Mouse (Mus musculus): ENCODE measurements around the gene Bet1l.

Bet1l gene

DNA sequence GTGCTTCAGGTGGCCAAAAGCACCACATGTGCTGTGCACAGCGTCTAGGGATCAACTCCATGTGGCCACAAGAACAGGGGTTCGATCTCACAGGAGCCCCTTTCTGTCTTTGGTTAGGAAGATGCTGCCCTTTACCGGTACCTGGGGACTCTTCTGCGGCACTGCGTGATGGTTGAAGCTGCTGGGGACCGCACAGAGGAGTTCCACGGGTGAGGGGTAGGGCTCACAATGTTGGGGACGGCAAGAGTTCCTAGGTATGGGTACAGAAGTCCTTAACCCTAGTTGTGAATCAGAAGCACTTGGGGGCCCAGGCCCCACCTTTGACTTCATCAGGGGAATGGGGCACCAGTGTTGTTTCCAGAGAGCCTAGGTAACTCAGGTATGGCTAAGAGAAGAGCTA is 1.4 kb upstream of the Bet1l start:
- no peak for DNase-seq (ENCODE audit: low read depth)

DNA sequence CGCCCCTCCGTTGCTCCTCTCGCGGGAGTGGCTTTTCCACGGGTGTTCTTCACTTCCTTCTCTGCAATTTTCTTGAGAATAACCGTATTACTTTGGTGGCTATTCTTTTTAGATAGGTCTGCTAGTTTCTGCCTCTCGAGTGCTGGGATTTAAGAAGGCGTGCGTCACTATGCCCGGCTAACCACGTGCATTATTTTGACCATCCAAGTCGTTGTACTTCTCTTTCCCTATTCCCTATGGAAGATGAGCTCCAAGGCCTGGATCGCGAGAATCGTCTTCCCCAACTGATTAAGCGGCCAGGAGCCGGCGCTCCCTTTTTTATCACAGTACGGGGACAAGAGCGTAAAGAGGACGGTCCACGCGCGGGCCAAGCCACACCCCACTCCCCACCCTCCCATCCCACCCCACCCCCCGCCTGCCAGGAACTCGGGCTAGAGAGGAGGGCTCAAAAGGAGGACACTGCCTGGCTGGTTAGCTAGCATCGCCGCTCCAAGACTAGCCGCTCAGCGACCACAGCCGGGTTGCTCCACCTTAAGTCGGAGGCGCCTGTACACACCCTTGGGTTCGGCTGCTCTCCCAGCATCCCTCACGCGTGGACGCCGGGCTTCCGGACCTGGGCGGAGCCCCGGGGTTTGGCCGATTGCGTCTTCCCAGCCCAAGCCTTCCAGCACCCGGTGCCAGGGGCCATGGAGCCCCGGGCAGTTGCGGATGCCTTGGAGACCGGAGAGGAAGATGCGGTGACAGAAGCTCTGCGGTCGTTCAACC is 410 bp downstream of the Bet1l start, which contains the start of gene Ric8a:
Gene Ric8a, plus strand, starts transcription at position 173 of the 765 bp plus-strand sequence.
- peak; percentile 74 for DNase-seq (ENCODE audit: low read depth)

DNA sequence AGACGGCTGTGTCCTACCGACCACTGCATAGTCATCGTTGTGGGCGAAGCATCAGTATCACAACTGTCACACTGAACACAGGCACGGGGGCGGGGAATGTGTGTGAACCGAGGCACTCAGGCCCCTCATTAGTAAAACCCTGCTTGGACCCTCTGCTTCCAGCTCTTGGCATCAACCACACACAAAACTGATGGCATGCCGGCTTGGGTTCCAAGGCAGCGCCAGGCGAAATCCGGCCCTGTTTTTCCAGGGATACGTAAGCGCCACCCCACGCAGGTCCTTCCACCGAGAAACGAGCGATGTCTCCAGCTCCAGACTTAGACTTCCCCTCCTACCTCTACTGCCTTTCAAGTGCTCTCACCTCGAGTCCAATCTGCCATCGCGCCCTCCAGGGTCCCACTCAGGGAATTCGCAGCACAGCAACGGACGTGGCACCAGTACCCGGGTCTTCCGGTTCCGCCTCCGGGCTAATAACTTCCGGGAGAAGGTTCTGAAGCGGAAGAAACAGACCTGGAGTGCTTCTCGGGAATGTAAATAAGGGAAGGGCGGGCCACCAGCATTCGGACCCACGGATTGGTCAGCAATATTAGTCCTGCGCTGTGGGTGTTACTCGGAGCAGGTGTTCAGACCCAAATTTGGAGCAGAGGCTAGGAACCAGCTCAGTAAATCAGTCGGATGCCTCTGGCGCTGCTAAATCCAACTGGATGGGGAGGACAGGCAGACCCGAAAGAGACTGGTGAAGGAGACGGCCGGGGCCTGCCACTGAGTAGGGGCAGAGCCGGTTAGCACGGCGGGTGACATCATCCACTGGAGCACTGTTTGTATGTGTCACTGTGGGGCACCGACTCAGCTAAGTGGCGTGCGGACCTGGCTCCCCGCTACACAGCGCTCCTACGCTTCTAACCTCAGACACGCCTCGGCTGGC is 1.3 kb downstream of the Bet1l start, which contains the start of gene Gm45785:
Gene Gm45785, minus strand, starts transcription at position 472 of the 925 bp plus-strand sequence.
- peak; percentile 82 for DNase-seq (ENCODE audit: low read depth)

DNA sequence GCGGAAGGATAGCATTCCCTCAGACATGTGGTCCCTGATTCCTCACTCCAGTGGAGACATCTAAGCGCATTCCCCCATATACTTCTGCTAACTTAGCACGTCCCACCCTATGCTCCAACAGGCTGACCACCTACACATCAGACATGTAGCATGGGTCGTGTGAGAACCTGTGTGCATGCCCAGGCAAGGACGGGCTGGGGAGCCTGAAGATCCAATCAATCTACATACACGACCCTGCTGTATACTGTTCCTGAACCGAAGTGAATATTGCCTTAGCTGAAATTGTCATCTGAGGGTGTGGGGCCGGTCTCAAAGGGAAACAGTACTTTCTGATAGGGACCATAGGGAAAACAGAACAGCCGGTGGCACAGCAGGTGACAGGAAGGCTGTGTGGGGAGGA is 2.2 kb downstream of the Bet1l start:
- DNase-seq (ENCODE audit: low read depth) = no peak

DNA sequence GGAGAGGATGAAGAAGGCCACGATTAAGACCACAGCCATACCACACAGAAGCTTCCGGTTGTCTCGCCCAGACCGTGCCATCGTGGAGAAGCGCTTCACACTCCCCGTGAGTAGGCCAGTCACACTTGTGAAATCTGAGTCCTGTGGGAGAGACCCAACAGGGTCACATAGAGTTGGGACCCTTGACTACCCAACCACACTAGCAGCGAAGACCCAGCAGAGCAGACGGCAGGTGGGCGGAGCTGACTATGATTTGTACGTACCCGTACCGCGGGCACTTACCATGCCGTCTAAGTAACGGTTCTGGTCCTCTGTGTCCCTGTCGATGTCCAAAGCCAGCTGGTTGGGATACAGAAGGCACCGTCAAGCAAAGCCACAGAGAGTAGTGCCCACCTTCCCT is 2.9 kb downstream of the Bet1l start:
- DNase-seq (ENCODE audit: low read depth) = no peak

DNA sequence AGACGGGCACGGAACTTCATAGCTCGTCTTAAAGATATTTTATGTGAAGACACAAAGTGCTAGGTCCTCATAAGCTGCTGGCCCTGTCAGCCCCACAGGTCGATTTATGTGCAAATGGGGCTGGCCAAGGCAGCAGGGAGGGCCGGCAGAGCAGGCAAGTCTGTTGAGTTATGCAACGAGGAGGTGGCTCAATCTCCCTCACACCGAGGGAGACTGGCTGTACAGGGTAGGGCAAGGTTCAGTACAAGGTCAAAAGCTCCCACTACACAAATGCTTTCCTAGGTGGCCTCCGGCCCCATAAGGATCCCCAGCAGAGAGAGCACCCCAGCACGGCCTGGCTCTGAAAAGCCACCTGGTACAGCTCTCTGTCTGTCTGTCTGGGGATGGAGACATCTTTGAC is 4.0 kb downstream of the Bet1l start:
- DNase-seq (ENCODE audit: low read depth) = no peak

DNA sequence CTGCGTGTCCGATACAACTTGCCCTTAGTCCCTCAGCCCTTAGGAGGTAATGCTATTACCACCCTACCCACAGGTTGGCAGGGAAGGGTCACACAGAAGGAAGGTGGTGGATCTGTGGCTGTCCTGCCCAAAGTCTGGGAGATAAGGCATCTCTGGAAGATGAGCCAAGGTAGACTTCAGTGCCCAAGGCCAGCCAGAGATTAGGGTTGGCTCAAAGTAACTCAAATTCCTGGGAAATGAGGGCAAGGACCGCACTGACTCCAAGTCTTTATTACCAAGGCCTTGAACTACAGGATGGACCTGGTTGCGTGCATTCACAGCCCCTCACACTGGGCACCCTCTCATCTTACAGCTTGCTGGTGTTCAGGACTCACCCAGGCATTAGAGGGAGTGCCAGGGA is 5.5 kb downstream of the Bet1l start:
- DNase-seq (ENCODE audit: low read depth) = no peak

DNA sequence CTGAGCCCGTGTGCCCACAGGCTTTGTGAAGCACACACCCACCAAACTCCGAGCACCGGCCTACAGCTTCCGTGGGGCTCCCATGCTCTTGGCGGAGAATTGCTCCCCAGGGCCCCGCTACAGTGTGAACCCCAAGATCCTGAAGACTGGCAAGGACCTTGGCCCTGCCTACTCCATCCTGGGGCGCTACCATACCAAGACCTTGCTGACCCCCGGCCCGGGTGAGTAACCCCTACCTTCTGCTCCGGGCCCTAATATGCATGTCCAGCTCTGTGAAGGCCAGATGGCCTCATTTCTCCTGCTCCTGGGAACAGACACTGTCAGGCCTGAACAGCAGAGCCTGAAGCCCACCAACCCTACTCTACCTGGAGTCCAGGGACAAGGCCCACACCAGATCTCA is 8.8 kb downstream of the Bet1l start:
- no peak for DNase-seq (ENCODE audit: low read depth)

DNA sequence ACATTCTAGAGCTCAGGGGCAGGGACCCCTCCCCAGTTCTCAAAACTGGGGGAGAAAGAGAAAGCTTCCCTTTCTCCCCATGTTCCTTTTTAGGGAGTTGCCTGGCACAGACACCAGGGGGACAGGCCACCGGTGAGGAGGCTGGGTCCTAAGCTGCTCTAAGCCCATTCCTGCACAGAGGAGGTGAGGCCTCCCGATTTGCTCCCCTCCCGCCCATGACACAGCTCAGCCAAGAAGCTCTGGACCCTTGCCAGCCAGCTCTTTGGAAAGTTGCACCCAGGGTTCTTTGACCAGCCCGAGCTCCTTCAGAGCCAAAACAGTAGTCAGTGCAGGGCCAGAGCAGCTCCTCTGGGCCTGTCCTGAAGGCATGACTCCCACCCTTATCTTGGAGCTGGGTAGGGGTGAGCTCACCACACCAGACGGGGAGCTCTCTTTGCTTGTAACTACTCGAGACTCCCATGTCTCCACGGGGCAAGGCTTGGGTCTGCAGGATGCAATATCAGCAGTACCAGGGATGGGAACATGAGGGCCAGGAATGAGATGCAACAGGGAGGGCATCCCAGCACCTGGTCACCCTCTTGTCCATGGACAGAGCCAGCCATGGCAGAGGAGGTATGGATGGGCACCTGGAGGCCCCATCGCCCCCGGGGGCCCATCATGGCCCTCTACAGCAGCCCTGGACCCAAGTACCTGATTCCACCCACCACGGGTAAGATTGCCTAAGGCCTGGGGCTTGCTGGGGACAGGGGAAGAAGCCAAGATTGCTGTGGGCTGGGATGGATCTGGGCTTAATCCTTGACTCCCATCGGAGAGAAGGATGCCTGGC is 9.4 kb downstream of the Bet1l start, which contains the start of gene Odf3:
Gene Odf3, plus strand, starts transcription at position 51 of the 826 bp plus-strand sequence.
- no peak for DNase-seq (ENCODE audit: low read depth)

DNA sequence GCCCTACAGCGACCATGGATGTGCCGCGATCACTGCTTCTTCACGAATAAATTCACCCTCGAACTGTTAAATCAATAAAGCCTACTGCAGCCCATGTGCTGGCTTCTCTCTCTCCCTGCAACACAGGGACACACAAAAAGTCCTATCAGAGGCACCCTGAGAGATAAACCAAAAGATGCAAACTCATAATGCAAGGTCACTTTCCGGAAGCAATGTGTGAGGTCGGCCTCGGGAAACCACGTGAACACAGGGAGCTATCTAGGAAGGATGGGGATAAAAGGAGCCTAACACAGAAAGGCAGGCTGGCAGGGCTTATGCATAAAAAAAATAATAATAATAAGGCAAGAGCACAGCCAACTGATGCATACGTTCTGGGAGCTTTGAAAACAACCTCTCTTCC is 10.7 kb downstream of the Bet1l start:
- DNase-seq (ENCODE audit: low read depth) = no peak

DNA sequence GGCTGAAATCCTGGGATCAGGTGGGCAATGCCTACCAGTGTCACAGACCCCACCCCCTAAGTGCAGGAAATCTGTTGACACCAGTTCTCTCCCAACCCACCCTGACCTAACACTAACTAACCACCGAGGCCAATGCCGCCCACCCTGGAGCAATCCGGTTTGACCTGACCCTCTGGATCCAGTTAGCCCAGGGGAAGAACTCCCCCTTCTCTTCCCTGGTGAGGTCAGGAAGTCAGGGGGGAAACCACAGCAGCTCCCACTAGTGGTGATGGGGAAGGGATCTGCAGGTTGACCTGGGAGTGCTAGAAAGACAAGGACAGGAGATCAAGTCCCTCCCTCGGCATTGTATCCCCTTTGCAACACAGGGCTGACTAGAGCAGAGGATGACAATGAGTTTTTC is 11.7 kb downstream of the Bet1l start:
- DNase-seq (ENCODE audit: low read depth) = no peak

DNA sequence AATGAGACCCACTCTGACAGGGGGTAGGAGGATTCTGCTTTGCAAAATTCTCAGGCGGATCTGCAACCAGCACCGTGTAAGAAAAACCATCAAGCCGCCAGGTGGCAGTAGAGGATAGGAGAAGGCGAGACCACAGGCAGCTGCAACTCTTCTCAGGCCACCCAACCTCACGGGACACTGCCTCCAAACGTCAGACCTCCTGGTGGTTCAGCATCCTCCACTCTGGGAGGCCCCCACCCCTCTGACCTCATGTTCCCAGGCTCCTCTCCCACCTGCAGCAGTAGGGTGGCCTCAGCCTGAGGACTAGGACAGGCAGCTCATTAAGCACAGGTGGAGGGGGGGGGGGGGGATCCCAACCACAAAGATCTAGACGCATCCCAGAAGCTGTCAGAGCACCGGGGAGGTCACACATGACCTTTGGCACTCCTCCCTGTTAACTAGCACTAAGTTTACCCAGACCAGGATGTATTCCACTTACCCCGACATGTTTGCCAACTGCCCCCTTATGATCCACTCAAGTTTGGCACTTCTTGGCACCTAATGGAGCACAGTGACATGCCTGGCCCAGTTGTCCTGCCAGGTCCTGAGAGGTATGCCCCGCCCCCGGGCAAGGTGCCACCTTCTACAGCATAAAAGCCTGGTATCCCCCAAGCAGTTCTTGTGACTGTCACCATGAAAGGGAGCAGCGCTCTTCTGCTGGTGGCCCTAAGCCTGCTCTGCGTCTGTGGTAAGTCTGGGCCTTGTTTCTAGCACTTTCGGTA is 12.3 kb downstream of the Bet1l start, which contains the start of gene Scgb1c1:
Gene Scgb1c1, plus strand, starts transcription at position 643 of the 761 bp plus-strand sequence.
- DNase-seq (ENCODE audit: low read depth) = peak; percentile 88

DNA sequence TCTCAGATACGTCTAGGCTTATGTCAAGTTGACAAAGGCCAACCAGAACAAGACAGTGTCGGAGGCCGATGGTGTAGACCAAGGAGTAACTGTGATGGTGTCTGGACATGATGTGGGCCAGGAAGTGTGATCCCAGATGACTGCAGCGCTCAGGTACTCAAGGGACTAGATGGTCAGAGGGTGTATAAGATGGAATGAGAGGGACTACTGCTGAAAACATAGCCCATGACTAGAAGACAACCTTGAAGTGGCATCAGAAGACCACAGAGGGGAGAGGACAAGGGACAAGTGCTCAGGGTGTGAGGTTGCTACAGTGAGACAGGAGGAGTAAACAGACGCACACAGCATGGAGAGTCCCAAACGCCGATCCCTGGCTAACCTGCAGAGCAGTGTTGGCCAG is 13.6 kb downstream of the Bet1l start:
- DNase-seq (ENCODE audit: low read depth) = no peak

DNA sequence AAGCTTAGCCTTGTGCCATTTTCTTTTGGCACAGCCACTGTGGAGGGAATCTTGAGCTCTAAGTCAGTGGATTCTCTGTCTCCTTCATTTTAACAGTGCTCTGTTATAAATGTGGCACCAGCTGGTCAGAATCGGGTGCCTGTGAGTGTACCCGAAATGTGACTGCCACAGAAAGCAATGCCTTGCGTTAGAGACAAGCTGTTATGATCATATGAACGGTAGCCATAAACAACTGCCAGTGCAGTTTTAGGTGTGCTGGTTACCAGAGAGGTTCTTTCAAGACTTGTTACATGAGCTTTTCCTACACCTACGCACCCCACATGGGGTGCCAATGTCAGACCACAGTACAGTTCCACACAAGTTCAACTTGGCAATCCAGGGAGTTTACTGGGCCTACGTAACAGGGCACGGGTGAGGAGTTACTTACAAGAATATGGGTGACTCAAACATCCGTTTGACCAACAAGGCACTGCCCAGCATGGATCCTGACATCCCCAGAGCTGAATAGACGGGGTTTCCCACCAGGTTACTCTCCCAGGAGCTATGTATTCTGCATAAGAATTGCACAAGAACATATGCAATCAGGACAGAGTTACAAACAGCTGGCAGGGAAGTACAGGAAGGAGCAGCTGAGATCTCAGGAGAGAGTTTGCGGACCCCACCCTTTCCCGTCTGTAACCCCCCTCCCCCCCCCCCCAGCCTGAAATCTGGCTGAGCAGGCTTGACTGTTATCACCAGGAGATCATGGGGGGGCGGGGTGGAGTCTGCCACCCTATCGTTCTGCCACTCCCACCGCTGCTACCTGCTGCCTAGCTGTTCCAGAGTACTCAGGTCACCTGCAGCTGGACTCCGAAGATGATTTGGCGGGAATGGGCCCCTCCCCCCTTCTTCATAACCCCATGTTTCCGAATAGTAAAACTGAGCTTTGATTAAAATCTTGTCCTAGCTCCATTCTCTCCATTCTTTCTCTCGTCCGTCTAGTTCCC is 16.3 kb downstream of the Bet1l start:
- no peak for DNase-seq (ENCODE audit: low read depth)

DNA sequence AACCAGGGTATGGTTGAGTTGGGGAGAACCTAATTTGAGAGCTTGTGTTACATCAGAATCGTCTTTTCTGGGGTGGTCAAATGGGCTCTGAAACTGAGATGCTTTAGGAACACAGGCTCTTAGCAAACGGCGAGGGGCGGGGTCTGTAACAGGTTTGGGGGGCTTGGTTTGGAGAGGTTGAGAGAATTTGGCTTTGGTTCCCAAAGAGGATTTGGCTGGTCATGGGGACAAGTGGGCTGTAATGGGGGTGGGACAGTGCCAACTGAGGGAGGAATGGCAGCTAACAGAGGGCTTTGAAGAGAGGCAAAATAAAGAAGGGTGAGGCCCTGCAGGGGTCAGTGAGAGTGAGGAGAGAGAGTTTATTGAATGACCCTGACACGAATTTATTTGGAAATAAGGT is 17.8 kb downstream of the Bet1l start:
- DNase-seq (ENCODE audit: low read depth) = no peak

DNA sequence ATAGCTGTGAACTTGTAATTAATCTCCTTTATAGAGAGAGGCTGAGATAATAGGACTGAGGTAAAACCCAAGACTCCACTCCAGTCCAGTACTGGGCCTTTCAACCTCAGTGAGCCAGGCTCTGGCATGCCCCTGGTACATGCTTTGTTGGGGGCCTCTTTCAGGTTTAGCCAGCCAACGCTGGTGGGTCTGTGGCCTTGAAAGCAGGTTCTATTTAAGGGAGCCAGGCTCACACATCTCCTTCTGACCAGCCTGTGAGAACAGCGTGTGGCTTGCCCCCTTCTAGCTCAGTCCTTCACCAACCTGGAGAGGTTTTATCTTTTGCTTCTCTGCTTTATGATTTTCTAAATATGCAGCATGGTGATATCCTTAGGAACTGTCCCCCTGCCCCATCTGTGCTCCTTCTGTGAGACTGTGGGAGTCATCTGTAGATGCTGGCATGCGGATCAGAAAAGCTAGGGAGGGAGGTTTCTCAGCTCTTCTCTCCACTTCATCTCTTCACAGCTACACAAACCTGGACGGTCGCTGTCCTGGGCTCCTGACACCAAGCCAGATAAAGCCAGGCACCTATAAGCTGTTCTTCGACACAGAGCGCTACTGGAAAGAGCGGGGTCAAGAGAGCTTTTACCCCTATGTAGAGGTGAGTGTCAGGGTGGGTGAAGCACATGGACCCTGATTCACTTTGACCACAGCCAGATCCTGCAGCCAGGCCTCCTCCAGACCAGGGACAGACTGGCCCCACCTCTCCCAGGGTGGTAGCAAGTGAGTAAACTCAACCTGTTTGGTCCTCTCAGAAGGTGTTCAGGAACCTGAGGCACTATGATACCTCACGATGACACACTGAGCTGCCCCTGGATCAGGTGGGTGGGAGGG is 20.9 kb downstream of the Bet1l start:
- no peak for DNase-seq (ENCODE audit: low read depth)

DNA sequence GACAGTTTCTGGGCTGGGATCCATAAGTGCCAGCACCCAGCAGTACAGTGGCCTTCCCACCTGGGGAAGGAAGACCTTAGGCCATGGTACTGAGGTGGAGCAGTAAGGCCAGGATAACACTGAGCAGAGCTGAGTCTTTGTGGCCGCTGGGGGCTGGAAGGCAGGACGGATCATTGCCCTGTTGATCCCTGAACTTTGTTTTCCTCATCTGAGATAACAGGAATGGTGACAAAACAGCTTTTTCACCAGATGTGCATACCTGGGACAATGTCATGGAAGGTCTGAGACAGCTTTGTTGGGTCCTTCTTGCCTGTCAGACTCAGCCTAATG is 21.7 kb downstream of the Bet1l start:
- no peak for DNase-seq (ENCODE audit: low read depth)

DNA sequence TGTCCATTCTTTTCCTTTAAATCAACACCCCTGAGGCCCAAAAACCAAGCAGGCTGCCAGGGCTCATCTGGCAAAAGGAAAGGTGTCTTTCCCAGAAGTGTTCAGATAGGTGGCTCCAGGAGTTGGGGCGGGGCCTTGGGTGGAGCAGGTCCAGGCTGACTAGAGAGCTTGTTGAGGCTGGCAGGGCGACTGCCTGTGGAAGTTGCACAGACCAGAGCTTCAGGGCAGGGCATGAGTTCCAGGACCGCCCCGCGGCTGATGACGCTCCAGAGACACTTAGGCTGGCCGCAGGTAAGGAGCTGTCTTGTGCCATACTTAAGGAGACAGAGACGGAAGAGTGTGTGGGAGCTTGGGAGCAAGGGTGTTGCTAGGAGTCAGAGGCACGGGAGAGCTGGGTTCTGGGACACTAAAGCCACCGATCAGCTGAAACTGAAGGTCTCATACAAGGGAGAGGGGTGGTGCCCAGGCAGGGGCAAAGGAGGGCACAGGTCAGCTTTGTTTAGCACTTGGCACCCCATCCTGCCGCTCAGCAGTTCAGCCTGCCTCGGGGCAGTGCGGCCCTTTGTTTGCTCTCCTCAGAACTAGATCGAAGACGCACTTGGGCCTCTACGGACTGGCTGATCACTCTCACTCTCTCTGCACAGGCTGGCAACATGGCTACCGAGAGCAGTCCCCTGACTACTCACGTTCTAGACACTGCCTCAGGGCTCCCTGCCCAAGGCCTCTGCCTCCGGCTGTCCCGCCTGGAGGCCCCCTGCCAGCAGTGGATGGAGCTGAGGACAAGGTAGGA is 22.2 kb downstream of the Bet1l start, which contains the start of gene Urah:
Gene Urah, plus strand, starts transcription at position 51 of the 790 bp plus-strand sequence.
- no peak for DNase-seq (ENCODE audit: low read depth)

All from c-Kit-positive CD71-negative TER-119-negative erythroid progenitor cells, embryonic 14.5 days (primary cell).